In the genomic region with DNA sequence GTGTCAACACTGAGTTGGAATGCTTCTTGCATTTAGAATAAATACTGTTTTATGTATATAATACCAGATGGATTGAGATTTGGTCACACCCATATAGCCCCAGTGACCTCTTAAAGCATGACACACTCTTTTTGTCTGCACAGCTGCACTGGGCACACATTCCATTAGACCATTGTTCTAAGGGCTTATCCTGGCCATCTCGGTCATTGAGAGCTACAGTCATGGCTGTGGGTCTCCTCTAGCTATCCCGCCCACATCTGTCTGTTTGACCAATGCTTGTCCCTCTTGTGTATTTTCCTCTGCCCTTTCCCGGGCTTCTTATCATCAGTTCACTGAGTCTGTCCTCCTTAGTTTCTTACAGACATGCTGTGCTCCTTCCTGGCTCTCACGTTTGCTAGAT, we compare ENCODE assay signal across 12 mouse cellular contexts.
"Had no signal": no experiment of that assay in that cellular context is flagged by ENCODE, and none has a peak within 500 bp of the region (broad histone marks: within the 10 kb centered on the region; RNA-seq: fewer than 3 reads in every experiment).

No protein-coding gene starts in this region.

- H3K36me3 ChIP-seq: kidney, embryonic 15.5 days; limb, embryonic 15.5 days; liver, embryonic 12.5 days; lung, embryonic 15.5 days; midbrain, embryonic 13.5 days; neural tube, embryonic 15.5 days had no signal

- H3K4me1 ChIP-seq: limb, embryonic 15.5 days; midbrain, embryonic 13.5 days had no signal

- H3K9ac ChIP-seq: kidney, embryonic 15.5 days; limb, embryonic 15.5 days; liver, embryonic 12.5 days; lung, embryonic 15.5 days; midbrain, embryonic 13.5 days; neural tube, embryonic 15.5 days had no signal

- H3K4me3 ChIP-seq: kidney, embryonic 15.5 days; limb, embryonic 15.5 days; liver, embryonic 12.5 days; lung, embryonic 15.5 days; midbrain, embryonic 13.5 days; neural tube, embryonic 15.5 days had no signal

- DNase-seq: kidney, adult 2 months; kidney, postnatal 25 days; right cerebral cortex, adult 18-20 months; right cerebral cortex, postnatal 25 days; thymus, postnatal 14 days had no signal

- H3K27me3 ChIP-seq: kidney, embryonic 15.5 days; limb, embryonic 15.5 days; liver, embryonic 12.5 days; lung, embryonic 15.5 days; midbrain, embryonic 13.5 days; neural tube, embryonic 15.5 days had no signal

- H3K9me3 ChIP-seq: kidney, embryonic 15.5 days; limb, embryonic 15.5 days; liver, embryonic 12.5 days; lung, embryonic 15.5 days; midbrain, embryonic 13.5 days; neural tube, embryonic 15.5 days had no signal

- H3K27ac ChIP-seq: kidney, embryonic 15.5 days; limb, embryonic 15.5 days; liver, embryonic 12.5 days; lung, embryonic 15.5 days; midbrain, embryonic 13.5 days; neural tube, embryonic 15.5 days had no signal

- ATAC-seq: intestine, embryonic 16.5 days; liver, embryonic 12.5 days; midbrain, embryonic 13.5 days had no signal

- H3K4me2 ChIP-seq: kidney, embryonic 15.5 days; limb, embryonic 15.5 days; liver, embryonic 12.5 days; lung, embryonic 15.5 days; midbrain, embryonic 13.5 days; neural tube, embryonic 15.5 days had no signal
